Mouse (Mus musculus): ENCODE results near the gene Brd3os. TPM values are rescaled to one million over a fixed set of nuclear protein-coding genes. Genes with fewer than 3 reads are reported as not detected.

The Brd3os gene
- polyA plus RNA-seq, 1 experiment, result not detected

GRCm38 (mm10) chr2:27417648-27418153, 24.4 kb upstream of the Brd3os start:
- peaks cover 44% of the 10 kb centered on the region for H3K4me1 ChIP-seq (ENCODE audit: control insufficient read depth)
- H3K4me3 ChIP-seq (replicated peaks), result no peak overlapping the region
- H3K9me3 ChIP-seq (ENCODE audit: control insufficient read depth, low read length), result no peaks in the 10 kb centered on the region
- no peaks in the 10 kb centered on the region for H3K36me3 ChIP-seq (ENCODE audit: control insufficient read depth)
- TF ChIP-seq TAL1 (IDR thresholded peaks at IDR 0.05; ENCODE audit: low read length) (no peak), GATA1 (IDR thresholded peaks at IDR 0.05; ENCODE audit: low read length) (no peak)
- H3K27me3 ChIP-seq (ENCODE audit: control insufficient read depth), result no peaks in the 10 kb centered on the region

GRCm38 (mm10) chr2:27418577-27419070, 23.5 kb upstream of the Brd3os start:
- peaks cover 1% of the 10 kb centered on the region for H3K27me3 ChIP-seq (ENCODE audit: control insufficient read depth)
- H3K4me3 ChIP-seq (replicated peaks), result no peak overlapping the region
- H3K36me3 ChIP-seq (ENCODE audit: control insufficient read depth), result no peaks in the 10 kb centered on the region
- no peak for TF ChIP-seq TAL1 (IDR thresholded peaks at IDR 0.05; ENCODE audit: low read length)
- no peak for TF ChIP-seq GATA1 (IDR thresholded peaks at IDR 0.05; ENCODE audit: low read length)
- no peaks in the 10 kb centered on the region for H3K9me3 ChIP-seq (ENCODE audit: control insufficient read depth, low read length)
- H3K4me1 ChIP-seq (ENCODE audit: control insufficient read depth), result peaks cover 44% of the 10 kb centered on the region

GRCm38 (mm10) chr2:27421293-27422068, 20.6 kb upstream of the Brd3os start:
- Histone ChIP-seq H3K4me1 (ENCODE audit: control insufficient read depth) (peaks cover 40% of the 10 kb centered on the region), H3K27me3 (ENCODE audit: control insufficient read depth) (peaks cover 30% of the 10 kb centered on the region), H3K36me3 (ENCODE audit: control insufficient read depth) (no peaks in the 10 kb centered on the region), H3K4me3 (replicated peaks) (no peak overlapping the region), H3K9me3 (ENCODE audit: control insufficient read depth, low read length) (no peaks in the 10 kb centered on the region; the same call in 1 of the 2 replicates)
- TF ChIP-seq TAL1 (IDR thresholded peaks at IDR 0.05; ENCODE audit: low read length) (no peak), GATA1 (IDR thresholded peaks at IDR 0.05; ENCODE audit: low read length) (no peak)

GRCm38 (mm10) chr2:27423596-27423995, 18.5 kb upstream of the Brd3os start:
- Histone ChIP-seq H3K27me3 (ENCODE audit: control insufficient read depth) (peaks cover 43% of the 10 kb centered on the region), H3K9me3 (ENCODE audit: control insufficient read depth, low read length) (no peaks in the 10 kb centered on the region; the same call in 1 of the 2 replicates), H3K36me3 (ENCODE audit: control insufficient read depth) (no peaks in the 10 kb centered on the region), H3K4me1 (ENCODE audit: control insufficient read depth) (peaks cover 36% of the 10 kb centered on the region), H3K4me3 (replicated peaks) (no peak overlapping the region)
- TF ChIP-seq TAL1 (IDR thresholded peaks at IDR 0.05; ENCODE audit: low read length) (no peak), GATA1 (IDR thresholded peaks at IDR 0.05; ENCODE audit: low read length) (no peak)

- peaks cover 43% of the 10 kb centered on the region for H3K27me3 ChIP-seq (ENCODE audit: control insufficient read depth)
- H3K4me1 ChIP-seq (ENCODE audit: control insufficient read depth), result peaks cover 29% of the 10 kb centered on the region
- H3K9me3 ChIP-seq (ENCODE audit: control insufficient read depth, low read length), result no peaks in the 10 kb centered on the region; the same call in 1 of the 2 replicates
- no peak for TF ChIP-seq TAL1 (IDR thresholded peaks at IDR 0.05; ENCODE audit: low read length)
- no peak for TF ChIP-seq GATA1 (IDR thresholded peaks at IDR 0.05; ENCODE audit: low read length)
- H3K36me3 ChIP-seq (ENCODE audit: control insufficient read depth), result no peaks in the 10 kb centered on the region
- peak overlapping the region; percentile 67 for H3K4me3 ChIP-seq (replicated peaks)
Measured at GRCm38 (mm10) chr2:27425161-27425611, 16.9 kb upstream of the Brd3os start.

GRCm38 (mm10) chr2:27425751-27426405, 16.2 kb upstream of the Brd3os start:
- TF ChIP-seq TAL1 (IDR thresholded peaks at IDR 0.05; ENCODE audit: low read length) (no peak), GATA1 (IDR thresholded peaks at IDR 0.05; ENCODE audit: low read length) (no peak)
- Histone ChIP-seq H3K36me3 (ENCODE audit: control insufficient read depth) (no peaks in the 10 kb centered on the region), H3K4me1 (ENCODE audit: control insufficient read depth) (peaks cover 29% of the 10 kb centered on the region), H3K9me3 (ENCODE audit: control insufficient read depth, low read length) (no peaks in the 10 kb centered on the region; the same call in 1 of the 2 replicates), H3K4me3 (replicated peaks) (peak overlapping the region; percentile 67), H3K27me3 (ENCODE audit: control insufficient read depth) (peaks cover 43% of the 10 kb centered on the region)

GRCm38 (mm10) chr2:27426406-27426854, 15.7 kb upstream of the Brd3os start:
- no peak for TF ChIP-seq TAL1 (IDR thresholded peaks at IDR 0.05; ENCODE audit: low read length)
- Histone ChIP-seq H3K4me1 (ENCODE audit: control insufficient read depth) (peaks cover 27% of the 10 kb centered on the region), H3K9me3 (ENCODE audit: control insufficient read depth, low read length) (no peaks in the 10 kb centered on the region; the same call in 1 of the 2 replicates), H3K4me3 (replicated peaks) (peak overlapping the region; percentile 67), H3K27me3 (ENCODE audit: control insufficient read depth) (peaks cover 43% of the 10 kb centered on the region), H3K36me3 (ENCODE audit: control insufficient read depth) (no peaks in the 10 kb centered on the region)

- peaks cover 43% of the 10 kb centered on the region for H3K27me3 ChIP-seq (ENCODE audit: control insufficient read depth)
- no peaks in the 10 kb centered on the region for H3K36me3 ChIP-seq (ENCODE audit: control insufficient read depth)
- peaks cover 27% of the 10 kb centered on the region for H3K4me1 ChIP-seq (ENCODE audit: control insufficient read depth)
- TF ChIP-seq GATA1 (IDR thresholded peaks at IDR 0.05; ENCODE audit: low read length) (no peak), TAL1 (IDR thresholded peaks at IDR 0.05; ENCODE audit: low read length) (no peak)
- no peaks in the 10 kb centered on the region; the same call in 1 of the 2 replicates for H3K9me3 ChIP-seq (ENCODE audit: control insufficient read depth, low read length)
- H3K4me3 ChIP-seq (replicated peaks), result peak within 1 kb of the TSS; percentile 67
Measured at GRCm38 (mm10) chr2:27426855-27427457, 15.2 kb upstream of the Brd3os start, which contains the start of gene Vav2. Gene Vav2 (minus strand): TSS chr2:27427033.
